Mouse (Mus musculus) thymus, adult 18-20 months (tissue): ENCODE results near the gene Khdc1b.
"Not testable (repeated sequence)": the region's sequence is repeated elsewhere in the genome, so short reads cannot be mapped to it uniquely, and the experiment has no call there.

ENCODE experiments used
- DNase-seq, 2 experiments: peaks; one replicate each; pipeline ENCODE4 v3.0.0; 2022; ENCODE audit warnings: mixed read lengths in 2 of 2

Gene Khdc1b

GRCm38 (mm10) chr1:21383256-21383655, at the start of gene Khdc1b:
Gene Khdc1b (plus strand): TSS chr1:21383556.
- DNase-seq: no peak

- no peak for DNase-seq
Observed at GRCm38 (mm10) chr1:21335836-21336235, 47.5 kb upstream of the Khdc1b start.

GRCm38 (mm10) chr1:21340745-21341144, 42.6 kb upstream of the Khdc1b start:
- DNase-seq: no peak

GRCm38 (mm10) chr1:21344253-21344652, 39.1 kb upstream of the Khdc1b start:
- DNase-seq: peak in 1 of 2 experiments; percentile 20

GRCm38 (mm10) chr1:21344752-21345151, 38.6 kb upstream of the Khdc1b start:
- DNase-seq: not testable (repeated sequence)

GRCm38 (mm10) chr1:21349341-21349740, 34.0 kb upstream of the Khdc1b start, which contains the start of gene Khdc1a:
Gene Khdc1a (plus strand): TSS chr1:21349641.
- DNase-seq: no peak

- DNase-seq: not testable (repeated sequence)
Observed at GRCm38 (mm10) chr1:21368031-21368430, 15.3 kb upstream of the Khdc1b start, which contains the start of gene Khdc1c. Gene Khdc1c (plus strand): TSS chr1:21368331.

- no peak for DNase-seq
Observed at GRCm38 (mm10) chr1:21391138-21391671, 7.8 kb downstream of the Khdc1b start.

- DNase-seq: no peak
Observed at GRCm38 (mm10) chr1:21402804-21403203, 19.4 kb downstream of the Khdc1b start.

- no peak for DNase-seq
Observed at GRCm38 (mm10) chr1:21407266-21407665, 23.9 kb downstream of the Khdc1b start.

GRCm38 (mm10) chr1:21411331-21412196, 28.2 kb downstream of the Khdc1b start:
- peak in 1 of 2 experiments; percentile 7 for DNase-seq

- no peak for DNase-seq
Observed at GRCm38 (mm10) chr1:21412197-21412555, 28.8 kb downstream of the Khdc1b start.

- DNase-seq: no peak
Observed at GRCm38 (mm10) chr1:21419370-21419769, 36.0 kb downstream of the Khdc1b start.

GRCm38 (mm10) chr1:21425654-21426053, 42.3 kb downstream of the Khdc1b start:
- no peak for DNase-seq

GRCm38 (mm10) chr1:21428079-21428478, 44.7 kb downstream of the Khdc1b start:
- no peak for DNase-seq

GRCm38 (mm10) chr1:21431666-21432065, 48.3 kb downstream of the Khdc1b start:
- no peak for DNase-seq

GRCm38 (mm10) chr1:21434853-21435252, 51.5 kb downstream of the Khdc1b start:
- no peak for DNase-seq
